Mouse (Mus musculus) monocyte, adult 5-6 weeks (primary cell): ENCODE results near the gene Iqgap3. TPM values are rescaled to one million over a fixed set of nuclear protein-coding genes. Genes with fewer than 3 reads are reported as not detected.

Source experiments
- ATAC-seq: fragments of 153-309, 156-312 bp; replicated peaks from 2 replicates; pipeline ENCODE4 v1.8.0; 2017; ENCODE audit warnings: mild to moderate bottlenecking; ENCODE audit not compliant: low TSS enrichment, insufficient number of reproducible peaks, severe bottlenecking, poor library complexity, low FRiP score
- total RNA-seq: library from RNA; stranded (forward); fragments of 200-1000, 200-491, 200-594 nt; gene quantifications from 3 replicates; pipeline ENCODE4 v1.2.3, GENCODE M21; 2017

Gene Iqgap3
- total RNA-seq, 1 experiment from 2014 or later: not detected

GRCm38 (mm10) chr3:88163847-88164246 is 82.1 kb downstream of the Iqgap3 start:
- ATAC-seq: no peak

GRCm38 (mm10) chr3:88164263-88164662 is 82.5 kb downstream of the Iqgap3 start:
- no peak for ATAC-seq

- no peak for ATAC-seq
These were observed 84.3 kb downstream of the Iqgap3 start for GRCm38 (mm10) chr3:88166056-88166455.

GRCm38 (mm10) chr3:88170361-88170760 is 88.6 kb downstream of the Iqgap3 start:
- no peak for ATAC-seq

Other genes starting within 250 kb of the Iqgap3 start
- 64.0 to 201 TPM (median 71.7 TPM) in 3 replicates for gene Sh2d2a, start 235.2 kb upstream of the Iqgap3 start, total RNA-seq
- 18.4 to 35.5 TPM (median 22.3 TPM) in 3 replicates for gene Prcc, start 196.4 kb upstream of the Iqgap3 start, total RNA-seq
- gene Hdgf, start 175.7 kb upstream of the Iqgap3 start, total RNA-seq: 64.5 to 128 TPM (median 77.2 TPM) in 3 replicates
- 149 to 161 TPM (median 154 TPM) in 3 replicates for gene Mrpl24, start 162.5 kb upstream of the Iqgap3 start, total RNA-seq
- gene Isg20l2, start 151.7 kb upstream of the Iqgap3 start, total RNA-seq: 33.3 to 49.0 TPM (median 35.4 TPM) in 3 replicates
- 12.9 to 20.5 TPM (median 16.9 TPM) in 3 replicates for gene Rrnad1, start 151.3 kb upstream of the Iqgap3 start, total RNA-seq
- not detected in 3 replicates for gene Crabp2, start 133.3 kb upstream of the Iqgap3 start, total RNA-seq
- 0.58 to 2.0 TPM (median 1.6 TPM) in 3 replicates for gene Nes, start 110.9 kb upstream of the Iqgap3 start, total RNA-seq
- gene Bcan, start 81.7 kb upstream of the Iqgap3 start, total RNA-seq: not detected in 3 replicates
- not detected in 3 replicates for gene Hapln2, start 54.4 kb upstream of the Iqgap3 start, total RNA-seq
- gene Gpatch4, start 38.9 kb upstream of the Iqgap3 start, total RNA-seq: 3.8 to 10.5 TPM (median 4.8 TPM) in 3 replicates
- 15.7 to 28.8 TPM (median 19.1 TPM) in 3 replicates for gene Naxe, start 23.5 kb upstream of the Iqgap3 start, total RNA-seq
- not detected in 3 replicates for gene Ttc24, start 3.7 kb upstream of the Iqgap3 start, total RNA-seq
- 94.8 to 111 TPM (median 99.0 TPM) in 3 replicates for gene Mef2d, start 60.4 kb downstream of the Iqgap3 start, total RNA-seq
- gene Rhbg, start 172.7 kb downstream of the Iqgap3 start, total RNA-seq: not detected in 3 replicates
- gene Gm38392, start 205.2 kb downstream of the Iqgap3 start, total RNA-seq: 0.43 TPM in 1 of 3 replicates, not detected in the others
- gene Tsacc, start 215.0 kb downstream of the Iqgap3 start, total RNA-seq: 5.1 TPM in 1 of 3 replicates, not detected in the others
- gene Cct3, start 215.1 kb downstream of the Iqgap3 start, total RNA-seq: 95.0 to 123 TPM (median 105 TPM) in 3 replicates
- 12.1 to 34.5 TPM (median 17.5 TPM) in 3 replicates for gene Glmp, start 243.1 kb downstream of the Iqgap3 start, total RNA-seq